Mouse (Mus musculus) liver, embryonic 13.5 days (tissue): Measurements from ENCODE around the gene Phf7. TPM values are rescaled to one million over a fixed set of nuclear protein-coding genes. Genes with fewer than 3 reads are reported as not detected.

Source experiments
- ATAC-seq: fragments of 200-750 bp; cut with Nextera tagmentation; 2 replicates; pipeline ENCODE4 v1.8.0; 2017; ENCODE audit warnings: low read depth, mild to moderate bottlenecking, moderate number of reproducible peaks, moderate library complexity
- DNase-seq: peaks from one replicate; pipeline ENCODE4 v3.0.0; 2022
- H3K27ac ChIP-seq: fragments of 300-500 bp; sonication (generic); 2 replicates; pipeline ENCODE4 v1.5.1; 2015; ENCODE audit warnings: moderate library complexity, mild to moderate bottlenecking, inconsistent platforms
- H3K27me3 ChIP-seq: fragments of 300-500 bp; sonication (generic); 2 replicates; pipeline ENCODE4 v1.6.1; 2015; ENCODE audit warnings: mild to moderate bottlenecking, inconsistent platforms
- H3K36me3 ChIP-seq: fragments of 300-500 bp; sonication (generic); 2 replicates; pipeline ENCODE4 v1.6.1; 2015; ENCODE audit warnings: mild to moderate bottlenecking, inconsistent platforms
- H3K4me1 ChIP-seq: fragments of 300-500 bp; sonication (generic); replicated peaks from 2 replicates; pipeline ENCODE4 v1.6.1; 2015; ENCODE audit warnings: inconsistent platforms
- H3K4me2 ChIP-seq: fragments of 300-500 bp; sonication (generic); 2 replicates; pipeline ENCODE4 v1.6.1; 2015; ENCODE audit warnings: inconsistent platforms, mild to moderate bottlenecking, moderate library complexity
- H3K4me3 ChIP-seq: fragments of 300-500 bp; sonication (generic); replicated peaks from 2 replicates; pipeline ENCODE4 v1.5.1; 2015; ENCODE audit warnings: mild to moderate bottlenecking, inconsistent platforms
- H3K9ac ChIP-seq: fragments of 300-500 bp; sonication (generic); 2 replicates; pipeline ENCODE4 v1.6.1; 2015; ENCODE audit warnings: mild to moderate bottlenecking, inconsistent platforms
- H3K9me3 ChIP-seq: fragments of 300-500 bp; sonication (generic); replicated peaks from 2 replicates; pipeline ENCODE4 v1.6.1; 2016; ENCODE audit warnings: inconsistent platforms
- WGBS: fragments of 180-500 bp; shearing (Covaris S2); methylation state at CpG from one replicate; pipeline ENCODE4 v1.1.7; 2015; ENCODE audit not compliant: insufficient replicate concordance; 5-methylcytosine and 5-hydroxymethylcytosine counted together
- polyA plus RNA-seq: library from polyadenylated mRNA; unstranded; fragments of >200 nt; fragmentation: Nextera tagmentation; extraction: Ambion mirVana; gene quantifications from 2 replicates; pipeline ENCODE4 v1.2.1, GENCODE M21; 2015

Gene Phf7
- polyA plus RNA-seq, 1 experiment from 2014 or later: 8.6 TPM

DNA sequence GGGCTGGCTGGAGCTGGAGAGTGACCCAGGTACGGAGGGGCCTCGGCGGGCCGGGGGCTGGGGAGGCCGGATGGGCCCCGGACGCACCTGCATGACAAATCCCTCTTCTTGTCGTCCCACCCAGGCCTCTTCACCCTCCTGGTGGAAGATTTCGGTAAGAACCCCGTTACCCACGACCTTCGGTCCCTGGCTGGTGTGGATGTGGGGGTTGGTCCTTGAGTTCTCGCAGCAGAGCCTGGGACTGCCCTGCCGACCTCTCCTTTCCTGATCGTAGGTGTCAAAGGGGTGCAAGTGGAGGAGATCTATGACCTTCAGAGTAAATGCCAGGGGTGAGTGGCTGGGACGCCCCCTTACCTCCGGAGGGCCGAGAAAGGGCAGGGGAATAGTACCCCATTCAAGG is 509 bp upstream of the Phf7 start:
- peak; percentile 27 for ATAC-seq
- H3K9ac ChIP-seq: peak overlapping the region; percentile 97
- WGBS: 2% methylated on average over 18 of the region's 18 CpGs
- peak overlapping the region; percentile 85 for H3K27ac ChIP-seq
- no peaks in the 10 kb centered on the region for H3K9me3 ChIP-seq
- H3K27me3 ChIP-seq: no peaks in the 10 kb centered on the region
- H3K4me2 ChIP-seq: peak overlapping the region; percentile 91
- peaks cover 32% of the 10 kb centered on the region for H3K4me1 ChIP-seq
- peak overlapping the region; percentile 100 for H3K4me3 ChIP-seq
- H3K36me3 ChIP-seq: peaks cover 41% of the 10 kb centered on the region
- no peak for DNase-seq

DNA sequence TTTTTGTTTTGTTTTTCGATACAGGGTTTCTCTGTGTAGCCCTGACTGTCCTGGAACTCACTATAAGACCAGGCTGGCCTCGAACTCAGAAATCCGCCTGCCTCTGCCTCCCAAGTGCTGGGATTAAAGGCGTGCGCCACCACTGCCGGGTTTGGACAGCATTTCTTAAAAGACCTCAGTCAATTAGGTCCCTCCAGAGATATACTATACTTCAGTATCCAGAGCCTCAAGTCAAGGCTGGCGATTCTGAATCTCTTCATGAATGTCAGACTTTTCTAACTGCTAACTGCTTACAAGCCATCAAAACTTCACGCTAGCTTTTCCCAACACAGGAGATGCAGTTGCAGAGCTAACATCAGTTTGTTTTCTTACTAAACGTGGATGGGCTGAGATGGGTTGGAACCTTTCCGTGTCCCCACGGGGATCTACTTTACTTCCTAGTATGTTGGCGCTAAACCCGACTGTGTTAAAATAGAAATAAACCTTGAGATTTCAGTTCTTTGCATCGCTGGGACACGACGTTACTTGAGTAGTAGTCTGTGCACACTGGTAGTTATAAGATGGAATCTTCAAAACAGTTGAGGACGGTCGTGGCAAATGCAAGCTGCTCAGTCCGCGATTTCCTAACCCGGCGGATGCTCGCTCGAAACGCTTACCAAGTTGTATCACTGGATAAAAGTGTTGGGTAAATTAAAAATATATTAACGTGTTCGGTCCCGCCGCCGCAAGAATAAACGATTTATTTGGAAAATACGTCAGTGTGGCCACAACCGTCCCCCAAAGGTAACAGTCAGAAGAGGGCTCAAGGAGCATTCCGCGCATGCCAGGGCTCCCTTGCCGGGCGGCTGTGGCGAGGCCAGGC is 664 bp downstream of the Phf7 start:
- peaks cover 32% of the 10 kb centered on the region for H3K4me1 ChIP-seq
- WGBS: 14% methylated on average over 38 of the region's 38 CpGs
- no peaks in the 10 kb centered on the region for H3K27me3 ChIP-seq
- peak overlapping the region; percentile 97 for H3K9ac ChIP-seq
- peak overlapping the region; percentile 91 for H3K4me2 ChIP-seq
- DNase-seq (no peak), ATAC-seq (peak; percentile 84)
- H3K9me3 ChIP-seq: no peaks in the 10 kb centered on the region
- peak overlapping the region; percentile 93 for H3K27ac ChIP-seq
- peak overlapping the region; percentile 100 for H3K4me3 ChIP-seq
- H3K36me3 ChIP-seq: peaks cover 29% of the 10 kb centered on the region

DNA sequence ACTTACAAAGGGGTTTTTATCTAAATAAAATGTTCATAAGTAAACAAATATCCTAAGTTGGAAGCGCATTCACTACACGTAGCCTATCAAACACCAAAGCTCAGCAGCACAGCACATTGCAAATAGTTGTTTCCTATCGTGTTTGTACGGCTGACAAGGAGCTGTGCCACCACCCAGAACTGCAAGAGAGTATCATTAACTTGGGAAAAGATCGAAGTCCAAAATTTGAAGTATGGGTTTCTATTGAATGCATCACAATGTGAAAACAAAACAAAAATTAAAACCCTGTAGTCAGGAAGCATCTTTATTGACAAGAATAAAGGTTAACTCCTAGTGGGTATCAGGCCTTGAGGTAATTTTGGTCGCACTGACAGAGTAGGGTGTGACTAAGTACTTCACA is 2.7 kb downstream of the Phf7 start:
- no peak overlapping the region for H3K4me3 ChIP-seq
- no peaks in the 10 kb centered on the region for H3K27me3 ChIP-seq
- peaks cover 32% of the 10 kb centered on the region for H3K4me1 ChIP-seq
- no peaks in the 10 kb centered on the region for H3K9me3 ChIP-seq
- WGBS: 81% methylated on average over 6 of the region's 6 CpGs
- H3K9ac ChIP-seq: no peak overlapping the region
- ATAC-seq: no peak
- H3K36me3 ChIP-seq: peaks cover 9% of the 10 kb centered on the region
- DNase-seq: no peak
- no peak overlapping the region for H3K27ac ChIP-seq
- H3K4me2 ChIP-seq: no peak overlapping the region

DNA sequence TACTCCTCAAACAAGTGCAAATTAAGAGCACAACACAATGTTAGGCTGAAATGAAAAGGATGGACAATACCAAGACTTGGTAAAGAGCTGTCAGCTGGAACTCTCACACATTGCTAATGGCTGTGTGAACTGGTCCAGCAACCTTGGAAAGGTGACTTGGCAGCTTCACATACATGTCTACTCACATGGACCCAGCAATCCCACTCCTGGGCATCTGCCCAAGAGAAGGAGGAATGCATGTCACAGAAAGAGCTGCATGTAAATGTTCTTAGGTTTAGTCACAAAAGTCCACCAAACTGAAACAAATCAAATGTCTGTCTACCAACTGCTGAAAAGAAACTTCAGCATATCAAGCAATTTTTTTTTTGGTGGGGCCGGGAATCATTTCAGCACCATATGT is 5.2 kb downstream of the Phf7 start:
- Histone ChIP-seq H3K4me3 (no peak overlapping the region), H3K27ac (no peak overlapping the region), H3K27me3 (no peaks in the 10 kb centered on the region), H3K4me2 (no peak overlapping the region), H3K4me1 (peaks cover 19% of the 10 kb centered on the region), H3K36me3 (no peaks in the 10 kb centered on the region), H3K9me3 (no peaks in the 10 kb centered on the region), H3K9ac (no peak overlapping the region)
- ATAC-seq: no peak
- no peak for DNase-seq
- 74% methylated on average over 1 of the region's 1 CpGs for WGBS

DNA sequence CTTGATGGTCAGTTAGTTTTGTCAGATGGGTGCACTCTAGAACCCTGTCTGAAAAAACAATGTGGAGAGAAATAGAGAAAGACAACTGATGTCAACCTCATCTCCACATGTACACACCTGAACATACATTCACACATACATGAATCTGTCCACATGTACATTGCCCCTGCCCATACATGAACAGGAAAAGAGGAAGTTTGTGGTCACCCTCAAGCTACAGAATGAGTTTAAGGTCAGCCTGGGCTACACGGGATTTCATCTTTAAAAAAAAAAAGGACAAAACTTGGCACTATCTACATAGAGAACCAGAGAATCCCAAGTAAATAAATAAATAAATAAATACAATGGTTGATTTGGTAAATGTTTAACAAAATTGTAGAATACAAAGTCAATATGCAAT is 6.3 kb downstream of the Phf7 start:
- 42% methylated on average over 1 of the region's 1 CpGs for WGBS
- no peaks in the 10 kb centered on the region for H3K36me3 ChIP-seq
- H3K4me2 ChIP-seq: no peak overlapping the region
- H3K9ac ChIP-seq: no peak overlapping the region
- no peak overlapping the region for H3K4me3 ChIP-seq
- H3K27me3 ChIP-seq: no peaks in the 10 kb centered on the region
- DNase-seq: no peak
- H3K27ac ChIP-seq: no peak overlapping the region
- H3K4me1 ChIP-seq: peaks cover 12% of the 10 kb centered on the region
- no peaks in the 10 kb centered on the region for H3K9me3 ChIP-seq
- ATAC-seq: no peak

DNA sequence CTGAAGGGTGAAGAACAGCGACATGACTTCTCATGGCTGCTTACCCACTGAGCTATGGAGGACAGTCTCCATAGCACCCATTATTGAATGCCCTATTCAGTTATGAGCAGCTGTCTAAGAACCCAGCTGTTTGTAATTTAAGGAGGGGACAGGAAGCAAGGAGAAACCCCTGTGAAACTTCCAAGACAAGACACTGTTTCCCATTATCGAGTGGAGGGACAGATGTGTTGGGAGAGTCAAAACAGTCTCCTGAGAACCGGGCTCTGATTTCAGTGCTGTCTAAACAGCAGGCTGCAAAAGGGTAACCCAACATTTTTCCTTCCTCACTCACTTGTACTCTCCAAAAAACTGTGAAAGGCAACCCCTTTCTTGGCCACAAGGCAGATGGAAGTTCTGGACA is 10.6 kb downstream of the Phf7 start:
- Histone ChIP-seq H3K9me3 (no peaks in the 10 kb centered on the region), H3K4me1 (no peaks in the 10 kb centered on the region), H3K36me3 (no peaks in the 10 kb centered on the region), H3K9ac (no peak overlapping the region), H3K27ac (no peak overlapping the region), H3K27me3 (no peaks in the 10 kb centered on the region), H3K4me3 (no peak overlapping the region), H3K4me2 (no peak overlapping the region)
- WGBS: 73% methylated on average over 3 of the region's 3 CpGs
- no peak for DNase-seq
- no peak for ATAC-seq

DNA sequence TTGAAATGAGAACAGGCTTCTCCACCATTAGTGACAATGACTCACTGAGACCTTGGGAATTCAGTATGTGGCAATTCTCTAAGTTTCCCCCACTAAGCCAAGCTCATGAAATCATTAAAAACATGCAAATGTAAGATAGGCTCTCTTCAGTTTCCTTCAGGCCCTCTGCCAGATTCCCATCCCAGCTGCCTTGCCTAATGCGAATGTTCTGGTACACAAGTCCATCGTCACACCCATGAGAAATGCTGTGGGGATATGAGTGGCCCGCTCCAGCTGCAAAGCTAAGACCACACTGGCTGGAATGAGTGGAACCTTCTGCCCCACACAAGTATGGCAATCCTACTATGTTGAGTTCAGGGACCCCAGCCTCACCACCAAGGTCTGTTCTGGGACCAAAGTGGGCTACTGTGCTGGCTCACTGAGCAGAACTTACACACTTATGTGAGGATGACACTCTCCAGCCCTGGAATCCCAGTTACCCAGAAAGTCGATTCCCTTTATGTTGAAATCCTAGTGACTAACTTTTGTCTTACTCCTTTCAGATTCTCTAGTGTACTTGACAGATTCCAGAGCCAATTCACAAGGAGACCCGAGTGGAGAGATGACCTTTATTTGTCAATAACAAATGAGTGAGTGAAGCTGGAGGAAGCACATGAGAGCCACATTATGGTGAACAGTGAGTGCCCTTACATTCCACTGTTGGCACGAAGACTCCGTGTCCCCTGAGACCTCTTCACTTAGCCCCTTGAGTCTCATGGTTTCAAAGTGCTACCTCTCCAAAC is 13.8 kb downstream of the Phf7 start:
- H3K4me3 ChIP-seq: no peak overlapping the region
- no peaks in the 10 kb centered on the region for H3K36me3 ChIP-seq
- H3K9me3 ChIP-seq: no peaks in the 10 kb centered on the region
- no peak for DNase-seq
- no peak overlapping the region for H3K4me2 ChIP-seq
- no peak for ATAC-seq
- H3K27ac ChIP-seq: no peak overlapping the region
- 69% methylated on average over 7 of the region's 7 CpGs for WGBS
- H3K27me3 ChIP-seq: peaks cover 9% of the 10 kb centered on the region
- peaks cover 13% of the 10 kb centered on the region for H3K4me1 ChIP-seq
- no peak overlapping the region for H3K9ac ChIP-seq

DNA sequence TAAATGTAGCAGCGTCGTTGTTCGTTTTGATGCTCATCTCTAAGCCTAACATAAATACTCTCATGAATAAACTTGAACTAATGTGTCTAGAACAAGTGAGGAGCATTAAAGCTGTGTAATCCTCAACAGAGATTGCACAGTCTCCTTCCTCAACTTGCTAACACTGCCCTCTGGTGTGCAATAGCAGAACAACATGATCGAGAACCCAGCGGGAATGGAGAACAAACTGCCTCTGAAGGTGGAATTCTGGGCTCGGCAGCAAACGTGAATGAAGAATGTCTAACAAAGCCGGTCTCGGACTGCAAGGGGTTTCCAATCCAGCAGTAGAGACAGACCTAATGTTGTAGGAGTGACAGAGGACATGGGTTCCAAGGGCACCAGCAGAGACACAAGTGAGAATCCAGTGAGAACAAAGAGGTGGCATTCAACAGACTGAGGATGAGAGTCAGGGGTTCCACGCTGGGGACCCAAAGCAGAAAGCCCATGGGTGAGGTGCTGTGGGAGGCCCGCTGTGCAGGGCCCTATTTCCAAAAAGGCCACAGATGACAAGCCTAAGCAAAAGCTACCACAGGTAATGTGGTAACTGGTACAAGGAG is 17.0 kb downstream of the Phf7 start:
- ATAC-seq: no peak
- Histone ChIP-seq H3K36me3 (no peaks in the 10 kb centered on the region), H3K27me3 (peaks cover 17% of the 10 kb centered on the region), H3K9ac (no peak overlapping the region), H3K4me3 (no peak overlapping the region), H3K27ac (no peak overlapping the region), H3K9me3 (no peaks in the 10 kb centered on the region), H3K4me1 (peaks cover 13% of the 10 kb centered on the region), H3K4me2 (no peak overlapping the region)
- 10% methylated on average over 11 of the region's 11 CpGs for WGBS
- DNase-seq: peak; percentile 46

DNA sequence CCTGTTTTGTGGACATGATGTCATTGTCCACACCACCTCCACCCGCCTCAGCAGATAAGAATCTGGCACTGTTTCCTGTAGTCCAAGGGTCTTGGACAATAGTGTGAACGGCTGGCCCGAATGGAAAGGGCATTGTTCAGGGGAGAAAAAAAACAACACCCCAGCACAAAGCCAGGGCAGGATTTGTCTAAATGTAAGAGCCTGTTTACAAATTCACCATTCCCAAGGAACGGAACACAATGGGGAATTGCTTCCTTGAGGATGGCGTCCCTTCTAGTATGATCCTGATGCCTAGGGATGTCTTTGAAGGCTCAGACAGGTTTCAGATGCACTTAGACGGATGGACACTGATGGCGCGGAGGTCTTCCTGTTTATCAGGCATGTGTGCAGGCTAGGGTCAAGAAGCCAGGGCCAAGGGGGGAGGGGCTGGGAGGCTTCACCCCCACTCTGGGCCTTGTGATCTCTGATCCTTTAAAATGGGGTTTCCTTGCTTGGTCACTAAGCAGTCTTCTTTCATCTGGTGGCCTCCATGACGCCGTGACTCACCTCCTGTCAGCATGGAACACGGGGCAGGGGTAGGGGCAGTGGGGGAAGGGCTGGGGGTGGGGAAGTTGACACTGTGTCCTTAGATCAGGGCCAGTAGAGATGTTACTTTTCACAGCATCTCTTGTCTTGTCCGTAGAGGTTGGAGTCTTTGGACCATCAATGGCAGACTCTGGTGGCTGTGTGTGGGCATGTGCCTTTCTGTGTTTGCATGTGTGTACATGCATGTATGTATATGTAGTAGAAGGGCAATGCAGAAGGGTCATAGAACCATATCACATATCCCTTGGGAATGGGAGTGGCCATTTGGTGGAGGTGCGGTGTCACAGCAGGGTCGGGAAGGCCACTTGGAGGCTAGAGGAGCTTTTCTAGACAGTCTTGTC is 17.8 kb downstream of the Phf7 start:
- Histone ChIP-seq H3K4me2 (no peak overlapping the region), H3K9ac (no peak overlapping the region), H3K27me3 (peaks cover 17% of the 10 kb centered on the region), H3K9me3 (no peaks in the 10 kb centered on the region), H3K27ac (no peak overlapping the region), H3K36me3 (no peaks in the 10 kb centered on the region), H3K4me3 (no peak overlapping the region), H3K4me1 (peaks cover 19% of the 10 kb centered on the region)
- ATAC-seq (0 out of 2 replicates have a peak, but pooled peaks have one; percentile 29), DNase-seq (no peak)
- WGBS: 46% methylated on average over 14 of the region's 14 CpGs

DNA sequence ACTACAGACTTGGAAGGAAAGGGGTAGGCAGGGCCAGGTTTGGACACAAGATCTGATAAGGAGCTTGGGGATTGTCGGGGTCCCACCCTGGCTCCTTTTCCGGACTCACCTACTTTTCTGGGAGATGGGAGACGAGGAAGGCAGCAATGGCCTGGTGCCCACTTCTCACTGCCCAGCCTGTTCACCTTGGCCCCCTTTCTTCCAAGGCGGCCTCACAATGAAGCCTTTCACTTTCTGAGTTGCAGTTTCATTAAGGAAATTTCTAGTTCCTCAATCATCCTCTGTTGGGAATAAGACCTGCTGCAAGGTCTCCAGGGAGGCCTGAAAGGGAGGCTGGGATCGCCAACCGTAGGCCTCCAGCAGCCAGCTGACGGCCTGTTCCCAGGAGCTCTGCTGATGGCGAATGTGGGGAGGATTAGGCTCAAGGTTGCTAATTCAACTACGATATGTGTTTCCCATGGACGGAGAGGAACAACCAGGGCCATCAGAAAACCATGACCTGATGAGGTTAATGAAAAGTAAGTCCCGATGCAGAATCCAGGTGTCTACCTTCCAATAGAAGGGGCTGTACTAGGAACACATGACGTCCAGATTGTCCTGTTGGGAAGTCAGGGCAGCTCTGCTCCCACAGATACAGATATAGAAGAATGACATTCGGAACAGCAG is 18.6 kb downstream of the Phf7 start:
- H3K27me3 ChIP-seq: peaks cover 17% of the 10 kb centered on the region
- H3K9me3 ChIP-seq: no peaks in the 10 kb centered on the region
- DNase-seq: no peak
- ATAC-seq: no peak
- no peak overlapping the region for H3K27ac ChIP-seq
- no peak overlapping the region for H3K4me3 ChIP-seq
- H3K9ac ChIP-seq: no peak overlapping the region
- WGBS: 61% methylated on average over 13 of the region's 13 CpGs
- no peak overlapping the region for H3K4me2 ChIP-seq
- H3K4me1 ChIP-seq: peaks cover 24% of the 10 kb centered on the region
- H3K36me3 ChIP-seq: no peaks in the 10 kb centered on the region
